Mouse (Mus musculus) brain, embryonic 14.5 days (tissue): ENCODE measurements around the gene Ly75.

Experiments used
- CTCF ChIP-seq: fragments of 200-500 bp; IDR thresholded peaks from 2 replicates; pipeline ENCODE4 v1.5.1; 2012; ENCODE audit warnings: inconsistent platforms, mild to moderate bottlenecking, moderate library complexity, borderline replicate concordance; ENCODE audit not compliant: insufficient read depth, insufficient read length; ENCODE audit errors: extremely low read depth
- POLR2A ChIP-seq: fragments of 200-500 bp; IDR thresholded peaks from 2 replicates; pipeline ENCODE4 v1.6.1; 2012; ENCODE audit warnings: mild to moderate bottlenecking, inconsistent platforms, borderline replicate concordance; ENCODE audit not compliant: poor library complexity, insufficient read depth, insufficient read length, severe bottlenecking; ENCODE audit errors: extremely low read depth

- TF ChIP-seq CTCF, result no peak
- TF ChIP-seq POLR2A, result no peak
Measured at GRCm38 (mm10) chr2:60303796-60304195, 79.3 kb downstream of the Ly75 start.
